Mouse (Mus musculus): ENCODE measurements around the gene Lsm14b. TPM values are rescaled to one million over a fixed set of nuclear protein-coding genes. Genes with fewer than 3 reads are reported as not detected.

Gene Lsm14b
- total RNA-seq, 2 experiments from 2014 or later = 101 to 105 TPM

- intact Hi-C loops (cut with DNase I) = loop anchor here (1.0 to 2.0 kb wide), 2 partner anchors 48 to 101 kb away; partner anchors contain the start of genes Adrm1 and Osbpl2
- no peak; the same call in none of the 2 replicates for TF ChIP-seq CTCF (IDR thresholded peaks at IDR 0.05)
- Histone ChIP-seq H3K4me3 (peak within 1 kb of the TSS; percentile 85), H3K27ac (peak within 1 kb of the TSS; percentile 95)
- DNase-seq (ENCODE audit: extremely low spot score in 1 of 2, low spot score in 2 of 2) = peak; percentile 97
These were observed 46.0 kb downstream of the Lsm14b start, which contains the start of gene Mtg2 for GRCm38 (mm10) chr2:180070481-180071453. Gene Mtg2 (plus strand): TSS chr2:180070588.

GRCm38 (mm10) chr2:180071671-180072070 lies 46.9 kb downstream of the Lsm14b start:
- DNase-seq (ENCODE audit: extremely low spot score in 1 of 2, low spot score in 2 of 2) = no peak
- intact Hi-C loops (cut with DNase I) = loop anchor here (2.0 kb wide), 1 partner anchor 47 kb away; the partner anchor contains the start of gene Osbpl2
- Histone ChIP-seq H3K27ac (no peak overlapping the region), H3K4me3 (no peak overlapping the region)
- no peak for TF ChIP-seq CTCF (IDR thresholded peaks at IDR 0.05)

- DNase-seq (ENCODE audit: extremely low spot score in 1 of 2, low spot score in 2 of 2) = no peak
- TF ChIP-seq CTCF (IDR thresholded peaks at IDR 0.05) = no peak
- no peak overlapping the region for H3K27ac ChIP-seq
- intact Hi-C loops (cut with DNase I) = no loop called here
- H3K4me3 ChIP-seq = no peak overlapping the region
These were observed 48.1 kb downstream of the Lsm14b start for GRCm38 (mm10) chr2:180072886-180073285.

GRCm38 (mm10) chr2:180077622-180078021 lies 52.8 kb downstream of the Lsm14b start:
- intact Hi-C loops (cut with DNase I) = no loop called here
- DNase-seq (ENCODE audit: extremely low spot score in 1 of 2, low spot score in 2 of 2) = no peak
- Histone ChIP-seq H3K4me3 (no peak overlapping the region), H3K27ac (no peak overlapping the region)
- no peak for TF ChIP-seq CTCF (IDR thresholded peaks at IDR 0.05)

GRCm38 (mm10) chr2:180080680-180081079 lies 55.9 kb downstream of the Lsm14b start:
- intact Hi-C loops (cut with DNase I) = no loop called here
- no peak overlapping the region for H3K4me3 ChIP-seq
- H3K27ac ChIP-seq = no peak overlapping the region
- DNase-seq (ENCODE audit: extremely low spot score in 1 of 2, low spot score in 2 of 2) = no peak
- TF ChIP-seq CTCF (IDR thresholded peaks at IDR 0.05) = no peak

GRCm38 (mm10) chr2:180083063-180083462 lies 58.3 kb downstream of the Lsm14b start:
- intact Hi-C loops (cut with DNase I) = no loop called here
- no peak overlapping the region for H3K4me3 ChIP-seq
- no peak for TF ChIP-seq CTCF (IDR thresholded peaks at IDR 0.05)
- H3K27ac ChIP-seq = no peak overlapping the region
- DNase-seq (ENCODE audit: extremely low spot score in 1 of 2, low spot score in 2 of 2) = no peak

- no peak for TF ChIP-seq CTCF (IDR thresholded peaks at IDR 0.05)
- Histone ChIP-seq H3K27ac (no peak overlapping the region), H3K4me3 (no peak overlapping the region)
- DNase-seq (ENCODE audit: extremely low spot score in 1 of 2, low spot score in 2 of 2) = no peak
- intact Hi-C loops (cut with DNase I) = no loop called here
These were observed 59.8 kb downstream of the Lsm14b start for GRCm38 (mm10) chr2:180084565-180084964.

Other genes with a start within 250 kb of the Lsm14b start
- gene Taf4, start 48.3 kb upstream of the Lsm14b start, total RNA-seq (2021) = 10 to 100 TPM; 18.5 to 22.1 TPM
- 100 to 1,000 TPM; 162 TPM for gene Psma7, start 17.4 kb downstream of the Lsm14b start, total RNA-seq (2021)
- 10 to 100 TPM; 38.8 to 40.5 TPM for gene Ss18l1, start 17.5 kb downstream of the Lsm14b start, total RNA-seq (2021)
- 10 to 100 TPM; 15.6 to 18.4 TPM for gene Mtg2, start 45.6 kb downstream of the Lsm14b start, total RNA-seq (2021)
- gene Hrh3, start 79.5 kb downstream of the Lsm14b start, total RNA-seq (2021) = 10 to 100 TPM; 84.3 to 85.7 TPM
- 10 to 100 TPM; 46.2 to 50.6 TPM for gene Osbpl2, start 94.3 kb downstream of the Lsm14b start, total RNA-seq (2021)
- gene Adrm1, start 146.5 kb downstream of the Lsm14b start, total RNA-seq (2021) = 100 to 1,000 TPM in 1 of 2 experiments, 10 to 100 TPM in 1; 96.4 to 101 TPM
- gene Lama5, start 200.9 kb downstream of the Lsm14b start, total RNA-seq (2021) = 10 to 100 TPM in 1 of 2 experiments, 1 to 10 TPM in 1; 9.5 to 11.2 TPM
- gene Rps21, start 232.4 kb downstream of the Lsm14b start, total RNA-seq (2021) = 100 to 1,000 TPM; 682 to 702 TPM
- 10 to 100 TPM; 26.0 to 29.0 TPM for gene Cables2, start 248.5 kb downstream of the Lsm14b start, total RNA-seq (2021)

Data from left cerebral cortex, adult 2 months (tissue).